Mouse (Mus musculus): ENCODE measurements around the gene Ccdc124.
A peak's percentile ranks its signal among the peaks of the same experiment; 100 is the strongest.

The Ccdc124 gene

DNA sequence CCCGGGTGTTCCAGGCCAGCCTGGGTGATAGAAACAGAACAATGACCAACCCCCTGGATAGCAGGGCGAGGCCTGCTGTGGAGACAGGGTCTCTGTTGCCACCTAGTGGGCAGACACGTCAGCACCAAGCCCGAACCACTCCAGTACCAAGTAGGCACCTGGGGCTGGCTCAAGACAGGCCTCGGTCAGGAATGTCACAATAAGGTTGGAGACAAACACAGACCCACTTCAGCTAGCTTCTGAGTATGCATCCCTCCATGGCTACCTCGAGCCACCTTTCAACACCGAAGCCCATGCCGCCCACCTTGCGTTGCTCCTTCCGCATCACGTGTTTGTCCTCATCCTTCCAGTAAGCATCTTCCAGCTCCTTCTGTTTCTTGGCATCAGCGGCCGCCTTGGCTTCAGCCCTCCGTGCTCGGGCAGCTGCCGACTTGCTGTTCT lies 4.1 kb downstream of the Ccdc124 start:
- DNase-seq (ENCODE audit: low read depth), result peak; percentile 84

DNA sequence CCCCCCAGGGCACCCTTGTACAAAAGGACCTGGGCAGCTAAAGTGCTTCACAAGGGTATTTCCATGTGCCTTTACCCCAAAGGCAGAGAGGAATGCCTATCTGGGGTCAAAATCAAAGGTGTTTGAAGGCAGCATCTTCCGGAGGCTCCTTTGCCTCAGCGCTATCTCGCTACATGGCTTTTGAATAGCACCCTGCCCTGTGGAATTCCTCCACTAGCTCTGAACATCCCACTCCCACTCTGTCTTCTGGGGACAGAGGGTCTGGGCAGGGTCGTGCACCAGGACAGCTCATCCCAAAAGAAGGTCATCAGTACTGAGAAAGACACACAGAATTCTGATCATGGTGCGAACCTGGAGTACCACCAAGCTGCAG lies 4.5 kb downstream of the Ccdc124 start:
- DNase-seq (ENCODE audit: low read depth), result no peak

GRCm38 (mm10) chr8:70868559-70869198 lies 5.1 kb downstream of the Ccdc124 start:
- DNase-seq (ENCODE audit: low read depth), result peak; percentile 84

GRCm38 (mm10) chr8:70866566-70866965 lies 7.2 kb downstream of the Ccdc124 start:
- no peak for DNase-seq (ENCODE audit: low read depth)

DNA sequence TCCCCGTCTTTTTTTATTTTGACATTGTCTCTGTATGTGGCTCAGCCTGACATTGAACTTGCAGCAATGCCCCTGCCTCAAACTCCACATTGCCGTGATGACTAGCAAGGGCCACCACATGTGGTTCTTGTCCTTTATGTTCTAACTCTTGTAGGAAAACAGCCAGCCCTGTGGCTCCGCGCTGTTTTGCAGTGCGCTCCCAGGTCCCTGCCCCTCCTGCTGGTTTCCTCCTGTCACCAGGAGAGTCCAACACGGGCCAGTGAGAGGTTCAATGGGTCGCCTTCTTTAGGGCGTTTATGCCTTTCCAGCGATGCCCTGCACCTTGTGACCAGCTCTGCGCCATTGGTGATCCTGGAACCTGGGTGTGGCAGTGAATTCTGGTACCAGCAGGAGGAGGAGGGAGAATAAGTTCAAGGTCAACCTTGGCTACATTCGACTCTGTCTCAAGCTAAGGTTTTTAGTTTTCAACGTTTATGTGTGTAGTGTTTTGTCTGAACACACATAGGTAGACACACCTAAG lies 7.7 kb downstream of the Ccdc124 start:
- DNase-seq (ENCODE audit: low read depth), result no peak

- peak; percentile 100 for DNase-seq (ENCODE audit: low read depth)
Observed at GRCm38 (mm10) chr8:70865350-70866000, 8.3 kb downstream of the Ccdc124 start.

DNA sequence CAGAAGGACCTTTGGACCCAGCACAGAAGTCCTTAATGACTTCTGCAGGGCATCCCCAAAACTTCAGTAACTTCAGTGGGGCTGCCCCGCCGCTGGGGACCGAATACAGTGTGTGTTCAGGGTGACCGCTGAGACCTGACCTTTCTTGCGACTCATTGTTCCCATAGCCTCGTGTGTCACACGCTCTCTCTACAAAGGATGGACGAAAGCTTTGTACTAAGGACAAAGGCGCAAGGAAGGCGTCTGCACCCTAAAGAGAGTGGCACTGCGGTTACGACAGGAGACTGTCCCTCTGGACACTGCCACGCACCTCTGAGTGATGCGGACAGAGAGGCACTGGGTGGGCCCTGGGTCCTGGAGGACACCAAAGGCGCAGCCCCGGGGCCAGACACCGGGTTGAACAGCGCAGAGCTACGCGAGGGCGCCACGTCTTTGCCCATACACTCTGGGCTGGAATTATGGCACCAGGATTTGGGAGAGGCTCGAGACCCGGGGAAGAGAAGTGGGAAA lies 9.0 kb downstream of the Ccdc124 start:
- DNase-seq (ENCODE audit: low read depth), result peak; percentile 63

DNA sequence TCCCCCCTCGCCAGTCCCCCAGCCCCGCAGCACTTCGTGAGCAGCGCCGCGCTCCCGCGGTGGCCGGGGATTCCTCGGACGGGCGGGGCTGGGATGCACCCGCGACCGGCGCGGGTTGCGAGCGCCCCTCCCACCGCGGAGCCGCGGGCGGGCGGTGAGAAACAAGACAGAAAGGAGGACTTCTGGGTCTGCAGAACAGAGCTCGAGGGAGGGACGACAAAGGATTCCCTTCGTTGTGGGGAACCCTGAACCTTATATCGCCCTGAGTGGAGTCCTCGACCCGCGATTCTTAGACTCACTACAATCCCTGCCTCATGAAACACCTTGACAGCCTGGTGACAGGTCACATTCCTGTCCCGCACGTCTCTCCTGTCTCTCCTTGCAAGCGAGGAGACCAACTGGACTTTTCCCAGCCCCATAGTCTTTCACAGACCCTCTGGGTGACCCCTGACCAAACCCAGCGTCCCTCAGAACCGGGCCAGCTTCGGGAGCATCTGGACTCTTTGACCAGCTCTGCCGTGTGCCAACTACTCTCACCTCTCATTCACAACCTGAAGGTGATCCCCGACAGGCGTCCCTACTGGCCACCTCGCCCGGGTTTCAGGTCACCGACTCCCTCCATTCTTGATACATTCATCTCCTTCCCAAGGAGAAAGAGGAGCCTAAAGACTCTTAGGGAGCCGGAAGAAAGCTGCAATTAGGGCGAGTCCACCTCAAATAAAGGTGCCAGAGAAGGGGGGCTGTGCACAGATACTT lies 9.6 kb downstream of the Ccdc124 start:
- peak; percentile 77 for DNase-seq (ENCODE audit: low read depth)

DNA sequence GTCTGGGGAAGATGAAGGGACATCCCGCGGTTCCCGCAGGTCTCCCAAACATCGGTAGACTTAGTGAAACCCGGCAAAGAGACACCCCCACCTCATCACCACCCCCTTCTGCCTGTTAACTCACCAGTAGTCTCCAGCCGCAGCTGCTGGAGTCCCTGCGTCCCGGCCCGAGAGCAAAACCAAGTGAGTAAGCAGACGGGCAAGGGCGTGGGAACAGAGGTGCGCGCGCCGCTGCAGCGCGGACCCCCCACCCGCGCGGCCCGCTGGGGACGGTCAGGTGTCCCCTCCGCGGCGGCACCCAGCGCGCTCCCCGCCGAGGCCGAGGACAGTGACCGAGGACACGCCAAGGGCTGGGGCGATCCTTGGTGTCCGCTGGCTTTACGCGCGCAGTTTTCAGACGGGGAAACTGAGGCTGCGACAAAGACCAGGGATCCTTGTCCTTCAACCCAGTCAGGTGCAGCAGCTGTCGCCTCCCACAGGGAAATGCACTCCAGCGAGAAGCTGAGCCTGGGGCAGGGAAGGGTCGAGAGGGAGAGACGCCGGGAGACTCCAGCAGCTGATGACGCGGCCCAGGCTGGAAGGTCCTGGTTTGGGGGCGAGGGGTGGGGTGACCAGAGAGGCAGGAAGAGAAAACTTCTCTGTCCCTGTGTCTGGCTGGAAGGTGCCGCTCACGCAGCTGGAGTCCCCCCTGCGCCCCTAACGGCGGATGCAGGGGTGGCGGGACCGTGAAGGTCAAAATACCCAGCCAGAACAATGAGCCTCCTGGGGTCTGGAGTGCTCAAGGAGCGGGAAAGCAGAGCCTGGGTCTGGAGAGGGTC lies 10.7 kb downstream of the Ccdc124 start, which contains the start of gene Kcnn1:
Kcnn1 (minus strand) TSS at position 435 of the 818 bp plus-strand sequence.
- peak; percentile 61 for DNase-seq (ENCODE audit: low read depth)

DNA sequence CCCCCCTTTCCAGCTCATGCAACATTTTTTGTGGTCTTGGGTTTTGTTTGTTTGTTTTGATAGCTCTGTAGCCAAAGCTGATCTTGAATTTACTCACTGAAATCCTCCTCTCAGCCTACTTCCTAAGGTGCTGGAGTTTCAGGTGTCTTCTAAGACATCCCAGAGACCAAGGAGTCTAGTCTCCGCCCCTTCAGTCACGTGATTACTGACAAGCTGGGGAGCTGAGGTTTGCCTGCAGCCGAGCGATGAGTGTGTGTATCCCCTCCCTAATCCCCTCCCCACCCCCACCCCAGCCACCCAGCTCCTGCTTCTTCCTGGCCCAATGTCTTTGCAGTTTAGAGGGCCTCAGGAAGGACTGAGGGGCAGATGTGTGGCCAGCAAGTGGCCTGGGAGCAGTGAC lies 16.2 kb downstream of the Ccdc124 start:
- peak; percentile 55 for DNase-seq (ENCODE audit: low read depth)

- peak; percentile 61 for DNase-seq (ENCODE audit: low read depth)
Observed at GRCm38 (mm10) chr8:70856541-70857197, 17.1 kb downstream of the Ccdc124 start.

GRCm38 (mm10) chr8:70856028-70856427 lies 17.7 kb downstream of the Ccdc124 start:
- DNase-seq (ENCODE audit: low read depth), result no peak

GRCm38 (mm10) chr8:70853863-70854262 lies 19.9 kb downstream of the Ccdc124 start:
- DNase-seq (ENCODE audit: low read depth), result no peak

- no peak for DNase-seq (ENCODE audit: low read depth)
Observed at GRCm38 (mm10) chr8:70852595-70853231, 21.0 kb downstream of the Ccdc124 start.

DNA sequence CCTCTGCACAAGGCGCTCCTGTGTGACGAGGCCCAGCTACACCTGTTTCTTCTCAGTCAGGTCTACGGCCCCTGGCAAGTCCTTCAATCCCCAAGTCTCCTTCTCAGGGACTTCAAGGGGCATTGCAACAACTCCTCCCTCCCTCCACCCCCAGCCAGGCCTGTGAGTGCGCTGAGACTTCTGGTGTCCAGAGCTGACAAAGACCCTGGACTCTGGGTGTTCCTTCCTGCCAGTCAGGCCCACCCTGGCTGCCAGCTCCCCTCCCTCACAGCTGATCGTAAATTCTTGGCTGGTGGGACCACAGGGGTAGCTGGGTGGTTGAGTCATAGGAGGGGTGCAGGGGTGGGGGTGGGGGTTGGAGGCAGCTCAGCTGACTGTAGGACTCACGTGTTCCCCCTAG lies 21.9 kb downstream of the Ccdc124 start:
- DNase-seq (ENCODE audit: low read depth), result no peak

DNA sequence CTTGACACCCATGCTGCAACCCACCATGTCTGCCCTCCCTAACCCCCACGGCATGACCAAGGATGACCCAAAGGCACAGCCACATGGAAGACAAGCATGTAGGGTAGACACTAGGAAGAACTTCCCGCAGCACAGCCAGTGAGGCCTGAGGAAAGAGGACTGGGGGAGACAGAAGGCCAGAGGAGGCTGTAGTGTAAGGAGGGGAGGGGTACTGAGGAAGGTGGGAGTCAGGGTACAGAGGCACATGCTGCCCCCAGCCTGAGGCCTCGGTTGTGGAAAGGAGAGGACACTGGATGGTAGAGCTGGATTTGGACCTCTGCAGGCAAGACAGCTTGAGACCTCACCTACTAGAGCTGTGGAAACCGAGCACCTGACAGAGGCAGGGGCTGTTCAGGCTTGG lies 22.8 kb downstream of the Ccdc124 start:
- no peak for DNase-seq (ENCODE audit: low read depth)

- no peak for DNase-seq (ENCODE audit: low read depth)
Observed at GRCm38 (mm10) chr8:70850132-70850845, 23.4 kb downstream of the Ccdc124 start.

- DNase-seq (ENCODE audit: low read depth), result no peak
Observed at GRCm38 (mm10) chr8:70849333-70849990, 24.3 kb downstream of the Ccdc124 start.

GRCm38 (mm10) chr8:70846371-70847154 lies 27.2 kb downstream of the Ccdc124 start:
- peak; percentile 70 for DNase-seq (ENCODE audit: low read depth)
